Mouse (Mus musculus): ENCODE results near the gene Prl2c3. TPM values are rescaled to one million over a fixed set of nuclear protein-coding genes. Genes with fewer than 3 reads are reported as not detected.
"Not testable (repeated sequence)": the region's sequence is repeated elsewhere in the genome, so short reads cannot be mapped to it uniquely, and the experiment has no call there.

Prl2c3 gene
- total RNA-seq (2022), result not detected

DNA sequence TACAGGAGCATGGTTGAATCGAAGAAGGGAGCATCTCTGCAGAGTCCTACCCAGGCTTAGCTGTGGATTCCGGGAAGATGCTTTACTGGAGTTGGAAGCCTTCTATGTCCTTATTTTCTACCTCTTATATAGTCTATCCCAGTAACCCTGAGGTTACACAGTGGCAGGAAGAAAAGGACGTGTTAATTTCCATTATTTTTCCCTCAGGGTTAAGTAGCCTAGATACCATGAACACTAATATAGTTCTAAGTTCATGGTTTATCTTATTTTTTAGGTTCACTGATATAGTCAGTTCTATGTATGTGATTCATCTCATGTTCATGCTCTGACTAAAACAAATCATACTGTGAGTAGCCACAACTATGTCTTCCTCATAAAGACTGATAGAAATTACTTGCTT is at the start of gene Prl2c3:
Prl2c3 (minus strand) TSS at position 101 of the 400 bp plus-strand sequence.
- DNase-seq (ENCODE audit: low spot score in 2 of 2), result not testable (repeated sequence)

DNA sequence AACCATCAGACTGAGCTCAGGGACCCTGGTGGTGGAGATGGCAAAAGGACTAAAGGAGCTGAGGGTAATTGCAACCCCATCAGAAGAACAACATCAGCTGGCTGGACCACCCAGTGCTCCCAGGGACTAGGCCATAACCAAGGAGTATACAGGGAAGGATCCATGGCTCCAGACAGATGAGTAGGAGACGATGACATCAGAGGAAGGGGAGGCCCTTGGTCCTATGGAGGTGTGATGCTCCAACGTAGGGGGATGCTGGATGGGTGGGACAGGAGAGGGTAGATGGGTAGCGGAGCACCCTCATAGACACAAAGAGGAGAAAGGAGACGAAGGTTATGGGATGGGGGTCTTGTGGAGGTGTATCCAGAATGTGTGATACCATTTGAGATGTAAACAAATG is 48.4 kb upstream of the Prl2c3 start:
- not testable (repeated sequence) for DNase-seq (ENCODE audit: low spot score in 2 of 2)

DNA sequence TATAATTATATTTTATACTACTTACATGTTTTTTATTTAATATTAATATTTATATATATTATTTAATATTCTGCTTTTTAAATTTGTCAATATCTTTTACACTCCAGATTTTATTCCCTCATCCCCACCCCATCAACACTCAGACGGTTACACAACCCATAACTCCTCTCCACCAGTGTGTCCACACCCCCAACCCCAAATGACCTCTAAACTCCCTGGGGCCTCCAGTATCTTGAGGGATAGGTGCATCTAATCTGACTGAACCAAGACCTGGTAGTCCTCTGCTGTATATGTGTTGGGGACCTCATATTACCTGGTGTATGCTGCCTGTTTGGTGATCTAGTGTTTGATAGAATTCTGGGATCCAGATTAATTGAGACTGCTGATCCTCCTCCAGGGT is 44.8 kb upstream of the Prl2c3 start:
- DNase-seq (ENCODE audit: low spot score in 2 of 2), result not testable (repeated sequence)

DNA sequence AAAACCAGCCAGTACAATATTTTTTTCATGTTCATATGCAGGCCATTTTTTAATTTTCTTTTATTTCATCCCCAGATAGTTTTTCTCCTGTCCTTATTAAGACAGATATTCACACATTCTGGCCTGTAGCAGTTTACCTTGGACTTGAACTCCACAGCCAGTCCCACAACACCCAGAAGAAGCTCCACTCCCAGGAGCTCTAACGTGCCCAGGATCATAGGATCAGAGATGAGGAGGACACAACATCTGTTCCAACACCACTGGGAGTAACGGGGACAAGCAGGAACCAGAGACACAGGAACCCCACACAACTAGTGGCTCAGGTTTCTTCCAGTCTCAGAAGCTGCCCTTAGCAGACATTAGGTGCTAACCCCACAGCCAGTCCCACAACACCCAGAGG is 37.7 kb upstream of the Prl2c3 start:
- DNase-seq (ENCODE audit: low spot score in 2 of 2), result not testable (repeated sequence)

DNA sequence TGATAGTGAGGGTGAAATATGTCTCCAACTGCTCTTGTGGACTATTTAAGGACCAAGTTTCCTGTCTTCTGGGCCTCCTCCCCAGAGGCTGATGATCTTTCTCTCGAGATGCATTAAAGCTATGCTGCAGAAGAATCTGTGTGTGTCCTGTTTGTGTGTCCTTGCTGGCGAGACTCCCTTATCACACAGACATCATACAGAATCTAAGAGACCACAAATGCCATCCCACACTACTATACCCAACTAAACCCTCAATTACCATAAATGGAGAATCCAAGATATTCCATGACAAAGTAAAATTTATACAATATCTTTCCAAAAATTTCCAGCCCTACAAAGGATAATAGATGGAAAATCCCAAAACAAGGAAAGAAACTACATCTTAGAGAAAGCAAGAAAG is 31.9 kb upstream of the Prl2c3 start:
- DNase-seq (ENCODE audit: low spot score in 2 of 2), result no peak

DNA sequence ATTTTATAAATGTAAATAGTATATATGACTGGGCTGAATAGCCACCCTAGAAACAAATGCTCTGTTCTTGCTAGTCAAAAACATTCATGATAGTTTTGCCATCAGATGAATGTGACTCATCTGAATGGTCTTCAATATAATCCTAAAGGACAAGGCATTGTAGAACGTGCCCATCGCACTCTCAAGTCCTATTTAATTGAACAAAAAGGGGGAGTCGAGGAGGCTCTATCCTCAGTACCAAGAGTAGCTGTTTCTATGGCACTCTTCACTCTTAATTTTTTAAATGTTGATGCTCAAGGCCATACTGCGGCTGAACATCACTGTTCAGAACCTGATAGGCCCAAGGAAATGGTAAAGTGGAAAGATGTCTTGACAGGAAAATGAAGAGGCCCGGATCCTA is 29.2 kb upstream of the Prl2c3 start:
- DNase-seq (ENCODE audit: low spot score in 2 of 2), result no peak

DNA sequence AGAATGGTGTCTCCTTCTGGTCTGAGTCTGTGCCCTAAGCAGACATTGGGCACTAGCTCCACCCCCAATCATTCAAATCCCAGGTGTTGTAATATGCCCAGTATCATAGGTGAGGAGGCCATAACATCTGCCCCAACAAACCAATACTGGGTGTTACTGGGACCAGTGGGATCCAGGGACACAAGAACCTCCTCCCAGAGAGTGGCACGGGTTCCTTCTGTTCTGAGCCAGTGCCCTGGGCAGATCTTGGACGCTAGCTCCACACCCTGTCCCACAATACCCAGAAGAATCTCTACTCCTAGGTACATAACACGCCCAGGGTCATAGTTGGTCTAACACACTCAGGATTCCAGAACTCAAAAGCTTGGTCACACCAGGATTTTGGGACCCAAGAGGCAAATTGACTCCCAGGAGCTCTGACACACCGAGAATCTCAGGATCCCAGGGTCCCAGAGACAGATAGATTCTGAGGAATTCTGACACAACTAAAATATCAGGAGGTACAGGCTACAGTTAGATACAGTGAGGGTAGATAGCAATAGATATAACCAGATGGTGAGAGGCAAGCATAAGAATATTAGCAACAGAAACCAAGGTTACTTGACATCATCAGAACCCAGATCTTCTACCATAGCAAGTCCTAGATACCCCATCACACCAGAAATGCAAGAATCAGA is 24.8 kb upstream of the Prl2c3 start:
- not testable (repeated sequence) for DNase-seq (ENCODE audit: low spot score in 2 of 2)

DNA sequence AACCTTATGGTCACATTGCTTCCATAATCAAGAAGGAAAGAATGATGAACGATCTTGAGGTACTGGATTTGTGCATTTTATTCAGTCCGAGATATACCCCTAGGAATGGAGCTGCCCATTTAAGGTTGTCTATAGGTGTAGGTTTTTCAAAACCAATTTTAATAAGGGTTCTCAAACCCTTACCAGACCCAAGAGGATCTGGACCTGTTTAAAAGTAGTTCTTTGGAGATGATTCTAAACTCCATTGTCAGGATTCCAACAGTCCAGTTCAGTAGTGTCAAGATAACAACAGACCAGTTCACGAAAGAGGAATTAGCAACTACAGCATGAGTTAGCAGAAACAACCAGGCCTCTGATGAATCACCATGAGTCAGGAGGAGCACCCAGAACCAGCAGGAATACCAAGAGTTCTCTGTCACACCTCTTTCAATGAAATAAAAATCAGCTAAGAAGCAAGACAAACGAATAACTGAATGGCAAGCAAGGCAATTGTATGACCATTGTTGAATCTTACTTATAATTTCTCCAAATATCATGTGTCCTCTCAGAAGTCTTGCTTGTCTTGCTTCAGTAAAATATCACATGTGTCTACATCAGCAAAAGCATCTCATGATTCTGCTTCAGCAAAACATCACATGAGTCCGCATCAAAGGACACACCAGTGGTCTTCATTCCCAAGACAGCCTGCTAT is 14.0 kb upstream of the Prl2c3 start:
- DNase-seq (ENCODE audit: low spot score in 2 of 2), result not testable (repeated sequence)

DNA sequence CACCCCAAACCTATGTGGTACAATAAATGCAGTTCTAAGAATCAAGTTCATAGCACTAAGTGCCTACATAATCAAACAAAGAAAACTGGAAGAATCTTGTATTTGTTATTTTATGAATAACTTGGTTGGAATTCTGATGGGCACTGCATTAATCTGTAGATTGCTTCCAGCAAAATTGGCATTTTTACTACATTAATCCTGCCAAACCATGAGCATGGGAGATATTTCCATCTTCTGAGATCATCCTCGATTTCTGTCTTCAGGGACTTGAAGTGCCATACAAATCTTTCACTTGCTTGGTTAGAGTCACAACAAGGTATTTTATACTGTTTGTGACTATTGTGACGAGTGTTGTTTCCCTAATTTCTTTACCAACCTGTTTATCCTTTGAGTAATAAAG is 9.7 kb upstream of the Prl2c3 start:
- DNase-seq (ENCODE audit: low spot score in 2 of 2), result no peak

DNA sequence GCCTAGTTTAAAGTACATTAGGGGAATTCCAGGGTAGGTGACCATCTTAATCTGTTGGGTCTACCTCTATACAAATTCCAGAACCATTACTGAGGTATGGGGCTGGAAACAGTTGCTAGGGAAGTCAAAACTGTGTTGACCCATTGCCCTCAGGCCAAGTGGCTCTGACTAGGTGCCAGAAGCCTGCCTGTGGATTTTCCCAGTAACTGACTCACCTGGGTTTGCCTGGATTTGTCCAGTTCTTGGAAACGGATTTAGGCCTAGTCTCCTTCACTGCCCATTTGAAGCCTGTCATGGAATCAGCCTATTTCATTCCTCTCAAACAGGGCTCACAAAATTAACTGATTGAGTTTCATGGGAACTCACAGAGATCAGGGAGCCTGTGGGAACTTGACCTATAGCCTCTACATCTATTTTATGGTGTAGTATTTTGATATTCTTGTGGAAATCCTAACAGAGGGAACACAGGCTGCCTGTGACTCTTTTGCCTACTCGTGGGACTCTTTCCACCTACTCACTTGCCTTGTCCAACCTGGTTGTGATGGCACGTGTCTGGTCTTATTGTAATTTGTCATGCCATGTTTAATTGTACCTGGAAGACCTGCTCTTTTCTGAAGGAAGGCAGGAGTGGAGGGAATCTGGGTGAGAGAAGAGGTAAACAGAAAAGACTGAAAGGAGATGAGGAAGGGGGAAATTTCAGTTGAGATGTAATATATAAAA is 9.1 kb upstream of the Prl2c3 start:
- DNase-seq (ENCODE audit: low spot score in 2 of 2), result not testable (repeated sequence)

DNA sequence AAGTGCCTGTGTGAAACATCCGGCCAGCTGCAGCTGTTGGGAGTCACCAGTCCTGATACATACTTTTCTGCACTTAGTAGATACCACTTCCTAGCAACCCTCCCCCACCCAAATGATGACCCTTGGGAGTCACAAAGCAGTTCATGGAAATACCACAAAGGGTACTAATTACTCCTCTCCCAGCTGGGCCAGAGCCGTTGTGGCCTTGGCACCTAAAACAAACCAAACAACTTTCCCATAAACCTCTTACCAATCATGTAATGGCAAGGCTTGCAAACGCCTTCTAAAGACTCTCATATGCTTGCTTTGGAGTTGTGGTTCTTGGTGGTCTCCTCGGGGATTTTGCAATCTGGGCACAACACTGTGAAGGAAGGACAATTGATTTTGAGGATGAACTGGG is 6.6 kb upstream of the Prl2c3 start:
- DNase-seq (ENCODE audit: low spot score in 2 of 2), result not testable (repeated sequence)

DNA sequence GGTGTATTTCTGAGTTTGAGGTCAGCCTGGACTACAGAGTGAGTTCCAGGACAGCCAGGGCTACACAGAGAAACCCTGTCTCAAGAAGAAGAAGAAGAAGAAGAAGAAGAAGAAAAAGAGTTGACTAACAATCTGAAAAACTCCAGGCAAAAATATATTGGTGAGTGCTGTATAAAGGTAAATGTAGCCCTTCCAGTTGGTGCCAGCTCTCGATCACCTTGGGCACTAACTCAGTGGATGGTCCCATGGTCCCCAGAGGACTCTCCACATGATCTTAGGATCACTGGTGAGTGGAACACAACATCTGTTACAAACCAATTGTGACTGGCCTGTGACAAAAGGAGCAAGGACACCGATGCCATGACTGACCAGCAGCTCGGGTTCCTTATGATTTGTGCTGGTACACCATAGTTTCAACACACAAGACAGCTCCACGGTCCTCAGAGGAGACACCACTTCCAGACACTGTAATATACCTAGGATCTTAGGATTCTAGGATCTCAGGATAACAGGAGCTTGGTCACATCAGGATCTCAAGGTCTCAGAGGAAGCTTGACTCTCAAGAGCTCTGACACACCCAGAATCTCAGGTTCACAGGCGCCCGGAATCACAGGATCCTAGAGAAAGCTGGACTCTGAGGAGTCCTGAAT is 30.3 kb downstream of the Prl2c3 start:
- not testable (repeated sequence) for DNase-seq (ENCODE audit: low spot score in 2 of 2)

Other genes starting within 250 kb of the Prl2c3 start
- 1 to 10 TPM in 3 of 4 experiments, under 1 TPM in 1; 0.80 to 2.0 (median 1.4) TPM for gene Ero1lb, start 234.2 kb downstream of the Prl2c3 start, total RNA-seq (2022)
- gene Prl2c2, start 205.3 kb upstream of the Prl2c3 start, total RNA-seq (2022), result not detected